Mouse (Mus musculus) cortical plate, adult 2 months (tissue): ENCODE results near the gene Fstl3. TPM values are rescaled to one million over a fixed set of nuclear protein-coding genes. Genes with fewer than 3 reads are reported as not detected.

Source experiments
- H3K27ac ChIP-seq: fragments of 200-500 bp; 2 replicates; pipeline ENCODE4 v1.5.1; 2012; ENCODE audit warnings: low read length, control low read depth, inconsistent platforms; ENCODE audit not compliant: insufficient read depth
- H3K4me1 ChIP-seq: fragments of 200-500 bp; 2 replicates; pipeline ENCODE4 v1.6.1; 2011; ENCODE audit warnings: low read length; ENCODE audit not compliant: control insufficient read depth, insufficient read depth
- H3K4me3 ChIP-seq: fragments of 200-500 bp; 2 replicates; pipeline ENCODE4 v1.5.1; 2011; ENCODE audit warnings: mild to moderate bottlenecking, low read length, control low read depth; ENCODE audit not compliant: insufficient read depth
- CTCF ChIP-seq: fragments of 200-500 bp; IDR thresholded peaks from 2 replicates; pipeline ENCODE4 v1.5.1; 2011; ENCODE audit warnings: mild to moderate bottlenecking, control low read depth, low read length; ENCODE audit not compliant: insufficient read depth; ENCODE audit errors: extremely low read depth
- POLR2A ChIP-seq: fragments of 200-500 bp; IDR thresholded peaks from 2 replicates; pipeline ENCODE4 v1.6.1; 2011; ENCODE audit warnings: mild to moderate bottlenecking, low read length, control low read depth; ENCODE audit not compliant: insufficient read depth; ENCODE audit errors: extremely low read depth
- polyA plus RNA-seq: library from polyadenylated mRNA; depleted of rRNA; stranded (reverse); fragments of >200 nt; gene quantifications from 2 replicates; pipeline ENCODE4 v1.2.3, GENCODE M21; 2012; rRNA removed

Fstl3 gene
- polyA plus RNA-seq, 1 experiment = 5.9 TPM

- Histone ChIP-seq H3K4me3 (no peak overlapping the region), H3K27ac (no peak overlapping the region), H3K4me1 (no peaks in the 10 kb centered on the region)
- TF ChIP-seq POLR2A (no peak), CTCF (no peak)
Observed at GRCm38 (mm10) chr10:79819606-79820005, 42.5 kb downstream of the Fstl3 start.

GRCm38 (mm10) chr10:79820277-79820676, 43.2 kb downstream of the Fstl3 start:
- H3K4me1 ChIP-seq = no peaks in the 10 kb centered on the region
- TF ChIP-seq POLR2A (no peak), CTCF (no peak)
- H3K4me3 ChIP-seq = no peak overlapping the region
- no peak overlapping the region for H3K27ac ChIP-seq

- no peaks in the 10 kb centered on the region for H3K4me1 ChIP-seq
- H3K4me3 ChIP-seq = no peak within 1 kb of the TSS
- H3K27ac ChIP-seq = no peak within 1 kb of the TSS
- TF ChIP-seq POLR2A = no peak
- TF ChIP-seq CTCF = no peak
Observed at GRCm38 (mm10) chr10:79820782-79821181, 43.7 kb downstream of the Fstl3 start, which contains the start of gene Misp. Misp (plus strand) TSS chr10:79820989.

GRCm38 (mm10) chr10:79821731-79822130, 44.7 kb downstream of the Fstl3 start:
- no peak overlapping the region for H3K27ac ChIP-seq
- TF ChIP-seq POLR2A (no peak), CTCF (no peak)
- H3K4me1 ChIP-seq = no peaks in the 10 kb centered on the region
- H3K4me3 ChIP-seq = no peak overlapping the region

- no peak overlapping the region for H3K4me3 ChIP-seq
- no peak overlapping the region for H3K27ac ChIP-seq
- no peak for TF ChIP-seq POLR2A
- TF ChIP-seq CTCF = no peak
- no peaks in the 10 kb centered on the region for H3K4me1 ChIP-seq
Observed at GRCm38 (mm10) chr10:79822372-79822771, 45.3 kb downstream of the Fstl3 start.

GRCm38 (mm10) chr10:79823011-79823410, 45.9 kb downstream of the Fstl3 start:
- TF ChIP-seq CTCF (no peak), POLR2A (no peak)
- no peaks in the 10 kb centered on the region for H3K4me1 ChIP-seq
- H3K4me3 ChIP-seq = no peak overlapping the region
- no peak overlapping the region for H3K27ac ChIP-seq

GRCm38 (mm10) chr10:79824413-79824812, 47.3 kb downstream of the Fstl3 start:
- no peak for TF ChIP-seq POLR2A
- no peak for TF ChIP-seq CTCF
- no peaks in the 10 kb centered on the region for H3K4me1 ChIP-seq

GRCm38 (mm10) chr10:79831583-79831982, 54.5 kb downstream of the Fstl3 start:
- Histone ChIP-seq H3K27ac (no peak overlapping the region), H3K4me3 (no peak overlapping the region), H3K4me1 (no peaks in the 10 kb centered on the region)
- no peak for TF ChIP-seq CTCF
- no peak for TF ChIP-seq POLR2A

More at GRCm38 (mm10) chr10:79824413-79824812, 47.3 kb downstream of the Fstl3 start:
- H3K4me3 ChIP-seq = no peak overlapping the region
- no peak overlapping the region for H3K27ac ChIP-seq

Other genes with a start within 250 kb of the Fstl3 start
- gene Plpp2, start 243.5 kb upstream of the Fstl3 start, polyA plus RNA-seq = 3.4 and 3.6 TPM in 2 replicates
- 78.3 and 79.6 TPM in 2 replicates for gene Mier2, start 222.1 kb upstream of the Fstl3 start, polyA plus RNA-seq
- gene Theg, start 189.9 kb upstream of the Fstl3 start, polyA plus RNA-seq = 1.9 and 2.6 TPM in 2 replicates
- 12.4 and 13.3 TPM in 2 replicates for gene C2cd4c, start 163.2 kb upstream of the Fstl3 start, polyA plus RNA-seq
- gene Shc2, start 139.4 kb upstream of the Fstl3 start, polyA plus RNA-seq = 56.2 and 65.5 TPM in 2 replicates
- 0.15 and 0.17 TPM in 2 replicates for gene Odf3l2, start 131.5 kb upstream of the Fstl3 start, polyA plus RNA-seq
- not detected in 2 replicates for gene Madcam1, start 112.7 kb upstream of the Fstl3 start, polyA plus RNA-seq
- gene Tpgs1, start 107.9 kb upstream of the Fstl3 start, polyA plus RNA-seq = 87.5 and 88.2 TPM in 2 replicates
- 110 TPM in 2 replicates for gene Cdc34, start 95.1 kb upstream of the Fstl3 start, polyA plus RNA-seq
- 1.1 and 1.4 TPM in 2 replicates for gene Gzmm, start 88.3 kb upstream of the Fstl3 start, polyA plus RNA-seq
- 1,018 and 1,074 TPM in 2 replicates for gene Bsg, start 72.8 kb upstream of the Fstl3 start, polyA plus RNA-seq
- 123 and 128 TPM in 2 replicates for gene Hcn2, start 60.6 kb upstream of the Fstl3 start, polyA plus RNA-seq
- gene Polrmt, start 30.7 kb upstream of the Fstl3 start, polyA plus RNA-seq = 51.6 and 54.9 TPM in 2 replicates
- 6.5 and 9.7 TPM in 2 replicates for gene Fgf22, start 22.2 kb upstream of the Fstl3 start, polyA plus RNA-seq
- 157 TPM in 2 replicates for gene Rnf126, start 10.3 kb upstream of the Fstl3 start, polyA plus RNA-seq
- gene Prss57, start 13.7 kb downstream of the Fstl3 start, polyA plus RNA-seq = 1.4 and 2.1 TPM in 2 replicates
- gene Palm, start 16.3 kb downstream of the Fstl3 start, polyA plus RNA-seq = 294 and 331 TPM in 2 replicates
- gene Misp, start 43.7 kb downstream of the Fstl3 start, polyA plus RNA-seq = 0.13 and 0.21 TPM in 2 replicates
- gene Ptbp1, start 77.2 kb downstream of the Fstl3 start, polyA plus RNA-seq = 53.3 and 54.1 TPM in 2 replicates
- 4.3 and 5.2 TPM in 2 replicates for gene Prtn3, start 97.2 kb downstream of the Fstl3 start, polyA plus RNA-seq
- gene Plppr3, start 97.4 kb downstream of the Fstl3 start, polyA plus RNA-seq = 79.9 and 80.5 TPM in 2 replicates
- not detected in 2 replicates for gene Elane, start 109.0 kb downstream of the Fstl3 start, polyA plus RNA-seq
- gene Cfd, start 113.6 kb downstream of the Fstl3 start, polyA plus RNA-seq = 0.40 and 1.6 TPM in 2 replicates
- gene Med16, start 131.7 kb downstream of the Fstl3 start, polyA plus RNA-seq = 64.8 and 68.2 TPM in 2 replicates
- not detected in 2 replicates for gene Gm26602, start 133.6 kb downstream of the Fstl3 start, polyA plus RNA-seq
- 12.1 and 12.5 TPM in 2 replicates for gene Kiss1r, start 139.7 kb downstream of the Fstl3 start, polyA plus RNA-seq
- 425 TPM in 2 replicates for gene R3hdm4, start 143.9 kb downstream of the Fstl3 start, polyA plus RNA-seq
- gene Arid3a, start 149.8 kb downstream of the Fstl3 start, polyA plus RNA-seq = 3.1 and 3.2 TPM in 2 replicates
- gene Wdr18, start 182.9 kb downstream of the Fstl3 start, polyA plus RNA-seq = 60.9 and 63.2 TPM in 2 replicates
- 0.21 and 0.40 TPM in 2 replicates for gene Grin3b, start 193.4 kb downstream of the Fstl3 start, polyA plus RNA-seq
- 168 and 183 TPM in 2 replicates for gene Tmem259, start 207.1 kb downstream of the Fstl3 start, polyA plus RNA-seq
- gene Cnn2, start 211.3 kb downstream of the Fstl3 start, polyA plus RNA-seq = 8.0 and 9.0 TPM in 2 replicates
- 10.9 and 11.5 TPM in 2 replicates for gene Abca7, start 219.2 kb downstream of the Fstl3 start, polyA plus RNA-seq
- gene Arhgap45, start 239.4 kb downstream of the Fstl3 start, polyA plus RNA-seq = 6.6 and 7.2 TPM in 2 replicates